Mouse (Mus musculus): ENCODE measurements around the gene Ppcs.

DNA sequence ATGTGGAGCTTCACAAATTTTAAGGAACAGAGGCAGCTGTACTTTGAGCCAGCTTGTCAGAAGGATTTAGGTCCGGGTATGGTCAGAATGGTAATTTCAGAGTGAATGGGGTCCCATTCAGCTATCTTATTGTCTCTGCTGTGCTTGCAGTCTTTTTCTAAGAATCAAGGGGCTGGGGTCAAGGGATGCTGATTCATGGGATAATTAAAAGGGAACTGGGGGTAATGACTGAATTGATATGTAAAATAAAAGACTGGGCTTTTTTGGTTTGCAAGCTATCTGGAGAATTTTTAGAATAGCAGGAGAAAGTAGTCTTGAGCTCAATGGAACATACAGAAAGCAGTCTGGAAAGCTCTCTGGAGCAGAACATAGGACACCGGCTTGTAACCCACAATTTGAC is 18.8 kb downstream of the Ppcs start:
- no peak for TF ChIP-seq POLR2A (IDR thresholded peaks at IDR 0.05; ENCODE audit: borderline replicate concordance, low read depth, low read length)
- no peak for TF ChIP-seq CTCF (IDR thresholded peaks at IDR 0.05; ENCODE audit: low read depth, low read length)
